Mouse (Mus musculus): ENCODE data around the gene Ripor3. TPM values are rescaled to one million over a fixed set of nuclear protein-coding genes. Genes with fewer than 3 reads are reported as not detected.

Ripor3 gene
- polyA plus RNA-seq, 1 experiment from 2014 or later = 0.72 TPM

DNA sequence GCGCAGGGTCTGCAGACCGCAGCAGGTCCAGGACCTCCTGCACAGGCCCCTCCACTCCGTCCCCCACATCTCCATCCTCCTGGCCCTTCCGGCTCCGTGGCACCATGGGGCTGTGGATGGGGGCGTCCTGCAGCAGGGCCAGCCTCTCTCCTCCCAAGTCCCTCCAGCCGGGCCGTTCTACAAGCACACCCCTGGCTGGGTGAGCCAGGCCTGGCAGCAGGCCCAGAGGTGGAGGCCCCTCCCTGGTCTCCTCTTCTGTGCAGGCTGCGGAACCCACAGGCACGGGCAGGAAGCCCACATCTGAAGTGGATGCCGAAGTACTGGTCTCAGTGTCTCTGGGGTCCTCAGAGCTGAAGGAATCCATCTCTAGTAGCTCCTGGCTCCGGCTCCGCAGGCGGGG, 21.1 kb downstream of the Ripor3 start:
- no peak for ATAC-seq (replicated peaks; ENCODE audit: low FRiP score)
- 81% methylated on average over 14 of the region's 14 CpGs for WGBS
- Histone ChIP-seq H3K4me3 (ENCODE audit: low read depth, low read length) (no peak overlapping the region), H3K9me3 (ENCODE audit: control insufficient read depth, low read length) (no peaks in the 10 kb centered on the region), H3K4me2 (ENCODE audit: low read depth, low read length, severe bottlenecking) (no peak overlapping the region), H3K27me3 (ENCODE audit: control insufficient read depth, insufficient read depth, low read length) (no peaks in the 10 kb centered on the region), H3K4me1 (replicated peaks; ENCODE audit: control insufficient read depth, insufficient read depth, low read length) (no peaks in the 10 kb centered on the region), H3K36me3 (ENCODE audit: control insufficient read depth, insufficient read depth, low read length) (no peaks in the 10 kb centered on the region), H3K27ac (ENCODE audit: low read depth, low read length) (no peak overlapping the region), H3K9ac (ENCODE audit: low read length) (no peak overlapping the region)
- DNase-seq (ENCODE audit: low spot score) = no peak

GRCm38 (mm10) chr2:167987640-167988039, 22.8 kb downstream of the Ripor3 start:
- Histone ChIP-seq H3K4me1 (replicated peaks; ENCODE audit: control insufficient read depth, insufficient read depth, low read length) (no peaks in the 10 kb centered on the region), H3K9me3 (ENCODE audit: control insufficient read depth, low read length) (no peaks in the 10 kb centered on the region), H3K27me3 (ENCODE audit: control insufficient read depth, insufficient read depth, low read length) (no peaks in the 10 kb centered on the region), H3K27ac (ENCODE audit: low read depth, low read length) (no peak overlapping the region), H3K9ac (ENCODE audit: low read length) (no peak overlapping the region), H3K4me2 (ENCODE audit: low read depth, low read length, severe bottlenecking) (no peak overlapping the region), H3K36me3 (ENCODE audit: control insufficient read depth, insufficient read depth, low read length) (no peaks in the 10 kb centered on the region), H3K4me3 (ENCODE audit: low read depth, low read length) (no peak overlapping the region)
- 64% methylated on average over 12 of the region's 12 CpGs for WGBS
- DNase-seq (ENCODE audit: low spot score) (no peak), ATAC-seq (replicated peaks; ENCODE audit: low FRiP score) (no peak)

DNA sequence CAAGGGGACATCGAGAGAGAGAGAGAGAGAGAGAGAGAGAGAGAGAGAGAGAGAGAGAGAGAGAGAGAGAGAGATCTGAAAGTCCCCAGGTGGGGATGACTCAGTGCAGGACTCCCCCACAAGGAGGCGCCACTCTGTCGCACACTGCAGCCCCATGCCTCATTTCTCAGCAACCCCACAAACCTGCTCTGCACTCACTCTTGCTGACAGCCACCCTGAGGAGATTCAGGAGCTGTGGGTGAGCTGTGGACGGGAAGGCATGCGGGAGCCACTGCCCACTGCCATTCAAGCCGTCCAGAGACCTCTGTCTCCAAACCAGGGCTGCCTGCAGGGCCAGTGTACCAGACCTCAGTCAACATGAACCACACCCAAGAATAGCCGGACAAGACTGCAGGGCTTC, 23.7 kb downstream of the Ripor3 start:
- WGBS = 29% methylated on average over 7 of the region's 7 CpGs
- Histone ChIP-seq H3K36me3 (ENCODE audit: control insufficient read depth, insufficient read depth, low read length) (no peaks in the 10 kb centered on the region), H3K27ac (ENCODE audit: low read depth, low read length) (no peak overlapping the region), H3K4me2 (ENCODE audit: low read depth, low read length, severe bottlenecking) (no peak overlapping the region), H3K27me3 (ENCODE audit: control insufficient read depth, insufficient read depth, low read length) (no peaks in the 10 kb centered on the region), H3K9ac (ENCODE audit: low read length) (no peak overlapping the region), H3K9me3 (ENCODE audit: control insufficient read depth, low read length) (no peaks in the 10 kb centered on the region), H3K4me1 (replicated peaks; ENCODE audit: control insufficient read depth, insufficient read depth, low read length) (no peaks in the 10 kb centered on the region), H3K4me3 (ENCODE audit: low read depth, low read length) (no peak overlapping the region)
- DNase-seq (ENCODE audit: low spot score) (peak; percentile 69), ATAC-seq (replicated peaks; ENCODE audit: low FRiP score) (no peak)

- WGBS = 44% methylated on average over 3 of the region's 3 CpGs
- no peak for ATAC-seq (replicated peaks; ENCODE audit: low FRiP score)
Measured at GRCm38 (mm10) chr2:167984946-167985345, 25.5 kb downstream of the Ripor3 start.

GRCm38 (mm10) chr2:167984371-167984770, 26.0 kb downstream of the Ripor3 start:
- no peak overlapping the region for H3K4me3 ChIP-seq (ENCODE audit: low read depth, low read length)
- no peaks in the 10 kb centered on the region for H3K4me1 ChIP-seq (replicated peaks; ENCODE audit: control insufficient read depth, insufficient read depth, low read length)
- no peak overlapping the region for H3K4me2 ChIP-seq (ENCODE audit: low read depth, low read length, severe bottlenecking)
- DNase-seq (ENCODE audit: low spot score) (no peak), ATAC-seq (replicated peaks; ENCODE audit: low FRiP score) (no peak)
- no peaks in the 10 kb centered on the region for H3K9me3 ChIP-seq (ENCODE audit: control insufficient read depth, low read length)
- no peak overlapping the region for H3K9ac ChIP-seq (ENCODE audit: low read length)
- H3K27ac ChIP-seq (ENCODE audit: low read depth, low read length) = no peak overlapping the region
- 83% methylated on average over 5 of the region's 5 CpGs for WGBS
- no peaks in the 10 kb centered on the region for H3K27me3 ChIP-seq (ENCODE audit: control insufficient read depth, insufficient read depth, low read length)
- no peaks in the 10 kb centered on the region; the same call in 1 of the 2 replicates for H3K36me3 ChIP-seq (ENCODE audit: control insufficient read depth, insufficient read depth, low read length)

More at GRCm38 (mm10) chr2:167984946-167985345, 25.5 kb downstream of the Ripor3 start:
- no peak overlapping the region for H3K9ac ChIP-seq (ENCODE audit: low read length)
- no peaks in the 10 kb centered on the region for H3K27me3 ChIP-seq (ENCODE audit: control insufficient read depth, insufficient read depth, low read length)
- DNase-seq (ENCODE audit: low spot score) = no peak
- no peak overlapping the region for H3K4me3 ChIP-seq (ENCODE audit: low read depth, low read length)
- H3K36me3 ChIP-seq (ENCODE audit: control insufficient read depth, insufficient read depth, low read length) = no peaks in the 10 kb centered on the region
- no peaks in the 10 kb centered on the region for H3K9me3 ChIP-seq (ENCODE audit: control insufficient read depth, low read length)
- no peak overlapping the region for H3K4me2 ChIP-seq (ENCODE audit: low read depth, low read length, severe bottlenecking)
- no peaks in the 10 kb centered on the region for H3K4me1 ChIP-seq (replicated peaks; ENCODE audit: control insufficient read depth, insufficient read depth, low read length)
- no peak overlapping the region for H3K27ac ChIP-seq (ENCODE audit: low read depth, low read length)

DNA sequence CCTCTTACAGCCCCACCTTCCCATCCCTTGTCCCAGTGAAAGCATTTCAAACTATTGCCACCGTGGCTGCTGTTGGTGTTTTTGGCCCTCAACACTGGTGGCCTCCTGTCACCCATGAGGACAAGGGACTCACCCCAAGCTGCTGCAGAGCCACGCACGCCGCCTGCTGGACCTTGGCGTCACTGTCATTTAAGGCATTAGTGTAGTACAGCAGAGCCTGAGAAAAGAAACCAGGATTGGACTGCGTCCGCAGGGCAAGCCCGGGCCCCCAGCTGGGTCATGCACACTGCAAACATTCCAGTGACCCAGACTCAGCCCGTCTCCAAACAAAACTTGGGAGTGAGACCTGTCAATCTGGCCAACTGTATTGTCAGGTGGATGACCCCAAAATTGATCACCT, 27.8 kb downstream of the Ripor3 start:
- no peak for ATAC-seq (replicated peaks; ENCODE audit: low FRiP score)
- Histone ChIP-seq H3K4me2 (ENCODE audit: low read depth, low read length, severe bottlenecking) (no peak overlapping the region), H3K36me3 (ENCODE audit: control insufficient read depth, insufficient read depth, low read length) (no peaks in the 10 kb centered on the region; the same call in 1 of the 2 replicates), H3K9me3 (ENCODE audit: control insufficient read depth, low read length) (no peaks in the 10 kb centered on the region), H3K27me3 (ENCODE audit: control insufficient read depth, insufficient read depth, low read length) (no peaks in the 10 kb centered on the region), H3K27ac (ENCODE audit: low read depth, low read length) (no peak overlapping the region), H3K9ac (ENCODE audit: low read length) (no peak overlapping the region), H3K4me1 (replicated peaks; ENCODE audit: control insufficient read depth, insufficient read depth, low read length) (no peaks in the 10 kb centered on the region), H3K4me3 (ENCODE audit: low read depth, low read length) (no peak overlapping the region)
- DNase-seq (ENCODE audit: low spot score) = no peak
- 61% methylated on average over 9 of the region's 9 CpGs for WGBS

- DNase-seq (ENCODE audit: low spot score) (no peak), ATAC-seq (replicated peaks; ENCODE audit: low FRiP score) (no peak)
- Histone ChIP-seq H3K9me3 (ENCODE audit: control insufficient read depth, low read length) (no peaks in the 10 kb centered on the region), H3K4me1 (replicated peaks; ENCODE audit: control insufficient read depth, insufficient read depth, low read length) (no peaks in the 10 kb centered on the region), H3K27me3 (ENCODE audit: control insufficient read depth, insufficient read depth, low read length) (no peaks in the 10 kb centered on the region), H3K36me3 (ENCODE audit: control insufficient read depth, insufficient read depth, low read length) (peaks cover 3% of the 10 kb centered on the region; the same call in 1 of the 2 replicates), H3K4me3 (ENCODE audit: low read depth, low read length) (no peak overlapping the region), H3K4me2 (ENCODE audit: low read depth, low read length, severe bottlenecking) (no peak overlapping the region), H3K27ac (ENCODE audit: low read depth, low read length) (no peak overlapping the region), H3K9ac (ENCODE audit: low read length) (no peak overlapping the region)
- 83% methylated on average over 10 of the region's 10 CpGs for WGBS
Measured at GRCm38 (mm10) chr2:167980391-167980790, 30.0 kb downstream of the Ripor3 start.

- Histone ChIP-seq H3K4me2 (ENCODE audit: low read depth, low read length, severe bottlenecking) (no peak overlapping the region), H3K4me1 (replicated peaks; ENCODE audit: control insufficient read depth, insufficient read depth, low read length) (no peaks in the 10 kb centered on the region), H3K36me3 (ENCODE audit: control insufficient read depth, insufficient read depth, low read length) (peaks cover 6% of the 10 kb centered on the region; the same call in 1 of the 2 replicates), H3K9ac (ENCODE audit: low read length) (no peak overlapping the region), H3K9me3 (ENCODE audit: control insufficient read depth, low read length) (no peaks in the 10 kb centered on the region), H3K27me3 (ENCODE audit: control insufficient read depth, insufficient read depth, low read length) (no peaks in the 10 kb centered on the region), H3K27ac (ENCODE audit: low read depth, low read length) (no peak overlapping the region), H3K4me3 (ENCODE audit: low read depth, low read length) (no peak overlapping the region)
- WGBS = 93% methylated on average over 10 of the region's 10 CpGs
- ATAC-seq (replicated peaks; ENCODE audit: low FRiP score) (no peak), DNase-seq (ENCODE audit: low spot score) (no peak)
Measured at GRCm38 (mm10) chr2:167978271-167978670, 32.1 kb downstream of the Ripor3 start.

DNA sequence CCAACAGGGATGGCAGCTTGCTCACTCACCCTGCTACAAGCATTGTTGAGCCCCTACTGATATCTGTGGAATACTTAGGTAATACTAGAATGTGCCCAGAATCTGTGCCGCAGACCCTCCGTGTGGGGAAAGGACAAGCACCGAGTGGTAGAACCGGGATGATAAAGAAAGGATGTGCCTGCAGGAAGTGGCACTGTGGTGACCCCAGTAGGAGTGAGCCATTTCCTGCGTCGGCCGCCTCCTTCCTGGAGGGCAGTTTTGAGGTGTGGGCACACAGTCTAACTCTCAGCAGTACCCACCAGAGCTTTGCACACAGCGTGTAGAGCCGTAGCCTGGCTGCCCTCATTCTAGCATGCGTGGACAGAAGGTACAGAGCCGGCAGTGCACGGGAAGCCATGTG, 34.7 kb downstream of the Ripor3 start:
- DNase-seq (ENCODE audit: low spot score) (no peak), ATAC-seq (replicated peaks; ENCODE audit: low FRiP score) (no peak)
- no peak overlapping the region for H3K27ac ChIP-seq (ENCODE audit: low read depth, low read length)
- no peak overlapping the region for H3K4me2 ChIP-seq (ENCODE audit: low read depth, low read length, severe bottlenecking)
- no peaks in the 10 kb centered on the region for H3K9me3 ChIP-seq (ENCODE audit: control insufficient read depth, low read length)
- peaks cover 6% of the 10 kb centered on the region; the same call in 1 of the 2 replicates for H3K36me3 ChIP-seq (ENCODE audit: control insufficient read depth, insufficient read depth, low read length)
- no peaks in the 10 kb centered on the region for H3K4me1 ChIP-seq (replicated peaks; ENCODE audit: control insufficient read depth, insufficient read depth, low read length)
- no peak overlapping the region for H3K4me3 ChIP-seq (ENCODE audit: low read depth, low read length)
- 91% methylated on average over 12 of the region's 12 CpGs for WGBS
- no peaks in the 10 kb centered on the region for H3K27me3 ChIP-seq (ENCODE audit: control insufficient read depth, insufficient read depth, low read length)
- no peak overlapping the region for H3K9ac ChIP-seq (ENCODE audit: low read length)

Data from forebrain, embryonic 11.5 days (tissue).